Mouse (Mus musculus) retina, postnatal 1 day (tissue): Measurements from ENCODE around the gene Aamdc.

Experiments
- DNase-seq: peaks from one replicate; pipeline ENCODE4 v3.0.0-alpha.2; 2012

Aamdc gene

DNA sequence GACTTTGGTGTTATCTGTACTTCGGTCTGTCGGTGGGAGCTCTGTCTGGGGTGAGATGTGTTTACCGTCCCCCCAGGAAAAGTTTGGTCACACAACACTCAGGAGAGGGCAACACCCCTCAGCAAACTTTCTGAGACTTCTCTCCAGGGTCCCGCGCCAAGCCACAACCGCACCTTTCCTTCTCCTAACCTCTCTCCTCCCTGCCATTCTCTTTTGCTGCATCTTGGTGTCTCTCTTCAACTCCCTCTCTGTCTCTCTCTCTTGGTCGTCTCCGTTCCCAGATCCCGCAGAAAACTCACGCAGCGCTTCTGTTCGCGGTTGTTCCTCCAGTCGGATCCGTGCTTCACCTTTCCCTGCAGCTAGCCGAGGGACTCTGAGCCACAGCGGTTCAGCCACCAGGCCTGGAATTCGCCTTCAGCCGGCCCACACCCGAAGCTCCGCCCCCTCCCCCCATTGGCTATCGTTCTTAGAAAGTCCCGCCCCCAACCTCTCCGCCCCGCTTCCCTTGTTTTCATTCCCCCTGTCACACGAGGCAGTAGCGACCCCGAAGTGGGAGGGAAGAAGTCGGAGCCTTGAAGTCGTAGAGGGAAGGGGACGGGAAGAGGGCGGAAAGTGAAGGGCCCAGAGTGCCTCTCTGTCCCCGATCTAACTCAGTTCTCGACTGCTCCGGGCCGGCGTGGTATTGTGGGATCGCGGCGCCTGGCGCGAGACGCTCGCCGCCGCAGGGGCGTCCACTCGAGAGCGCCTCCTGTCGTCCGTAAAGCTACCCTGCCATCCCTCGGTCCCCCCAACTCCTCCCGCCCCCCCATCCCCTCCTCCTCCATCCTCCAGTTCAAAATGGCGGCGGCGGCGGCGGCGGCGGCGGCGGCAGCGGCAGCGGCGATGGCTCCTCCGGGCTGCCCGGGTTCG, at the start of gene Aamdc, which contains the start of gene Rsf1:
TSS of gene Aamdc (minus strand) at position 431 of the 909 bp plus-strand sequence.
TSS of gene Rsf1 (plus strand) at position 823 of the 909 bp plus-strand sequence.
- DNase-seq, result peak; percentile 99

DNA sequence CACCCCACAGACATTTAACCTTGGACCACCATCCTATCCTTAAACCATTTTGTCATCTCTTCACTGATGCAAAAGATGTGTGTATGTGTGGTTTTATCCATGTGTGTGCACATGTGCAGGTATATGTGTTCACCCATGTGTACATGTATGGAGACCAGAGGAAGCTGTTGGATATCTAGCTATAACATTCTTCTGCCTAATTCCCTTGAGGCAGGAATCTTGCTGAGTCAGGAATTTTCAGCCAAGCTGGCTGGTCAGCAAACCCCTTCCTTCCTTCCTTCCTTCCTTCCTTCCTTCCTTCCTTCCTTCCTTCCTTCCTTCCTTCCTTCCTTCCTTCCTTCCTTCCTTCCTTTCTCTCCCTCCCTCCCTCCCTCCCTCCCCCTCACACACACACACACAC, 44.1 kb upstream of the Aamdc start:
- DNase-seq, result no peak

DNA sequence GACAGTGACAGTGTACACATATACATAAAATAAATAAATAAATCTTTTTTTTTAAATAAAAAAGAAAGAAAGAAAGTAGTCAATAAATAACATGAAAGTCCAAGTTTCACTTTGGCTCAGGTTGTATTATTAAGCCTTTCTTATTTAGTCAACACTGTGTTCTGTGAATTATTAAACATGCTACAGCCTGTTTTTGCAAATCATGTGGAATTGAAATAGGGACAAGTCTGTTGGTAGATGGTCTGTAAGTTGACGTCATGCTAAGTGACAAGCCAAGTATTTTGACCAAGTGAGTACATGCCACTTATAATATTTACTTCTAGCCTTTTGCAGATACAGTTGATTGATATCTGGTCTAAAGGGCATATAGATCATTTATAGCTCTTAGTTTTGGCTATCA, 43.4 kb upstream of the Aamdc start:
- DNase-seq, result no peak

DNA sequence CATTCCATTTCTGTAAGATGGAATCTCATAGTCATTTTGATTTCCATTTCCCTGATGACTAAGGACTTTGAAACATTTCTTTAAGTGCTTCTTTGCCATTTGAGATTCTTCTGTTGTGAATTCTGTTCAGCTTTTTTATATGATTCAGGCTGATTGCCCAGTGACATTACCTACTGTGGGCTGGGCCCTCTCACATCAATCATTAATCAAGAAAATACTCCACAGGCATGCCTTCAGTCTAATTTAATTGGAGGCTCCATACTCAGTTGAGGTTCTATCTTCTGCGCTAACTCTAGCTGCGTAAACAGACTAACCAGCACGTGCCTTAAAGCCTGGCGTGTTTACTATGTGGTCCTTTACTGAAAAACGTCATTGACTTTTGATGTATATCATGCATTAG, 42.0 kb upstream of the Aamdc start:
- no peak for DNase-seq

DNA sequence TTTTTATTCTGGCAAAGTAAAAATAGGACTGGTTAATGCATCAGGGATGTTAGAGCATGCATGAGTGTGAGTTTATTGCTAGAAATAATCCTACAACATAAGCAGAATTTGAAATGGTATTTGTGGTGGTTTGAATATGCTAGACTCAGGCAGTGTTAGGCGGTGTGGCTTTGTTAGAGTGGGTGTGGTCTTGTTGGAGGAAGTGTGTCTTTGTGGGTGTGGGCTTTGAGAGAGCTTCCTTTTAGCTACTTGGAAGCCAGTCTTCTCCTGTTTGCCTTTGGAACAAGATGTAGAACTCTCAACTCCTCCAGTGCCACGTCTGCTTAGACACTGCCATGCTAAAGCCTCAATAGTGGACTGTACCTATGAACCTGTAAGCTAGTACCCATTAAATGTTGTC, 19.3 kb upstream of the Aamdc start:
- no peak for DNase-seq

DNA sequence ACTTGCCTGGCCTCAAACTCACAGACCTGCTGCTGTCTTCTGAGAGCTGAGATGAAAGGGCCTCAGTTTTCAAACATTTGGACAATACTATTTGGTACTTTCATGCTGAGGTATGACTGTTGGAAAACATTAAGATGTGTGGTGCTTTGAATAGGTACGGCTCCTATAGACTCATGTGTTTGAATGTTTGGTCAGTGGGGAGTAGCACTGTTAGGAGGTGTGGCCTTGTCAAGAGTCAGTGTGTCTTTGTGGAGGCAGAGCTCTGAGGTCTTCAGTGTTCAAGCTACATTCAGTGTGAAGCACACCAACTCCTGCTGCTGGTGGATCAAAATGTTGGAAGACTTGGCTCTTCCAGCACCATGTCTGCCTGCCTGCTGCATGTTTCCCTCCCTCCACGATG, 14.2 kb upstream of the Aamdc start:
- DNase-seq, result no peak

DNA sequence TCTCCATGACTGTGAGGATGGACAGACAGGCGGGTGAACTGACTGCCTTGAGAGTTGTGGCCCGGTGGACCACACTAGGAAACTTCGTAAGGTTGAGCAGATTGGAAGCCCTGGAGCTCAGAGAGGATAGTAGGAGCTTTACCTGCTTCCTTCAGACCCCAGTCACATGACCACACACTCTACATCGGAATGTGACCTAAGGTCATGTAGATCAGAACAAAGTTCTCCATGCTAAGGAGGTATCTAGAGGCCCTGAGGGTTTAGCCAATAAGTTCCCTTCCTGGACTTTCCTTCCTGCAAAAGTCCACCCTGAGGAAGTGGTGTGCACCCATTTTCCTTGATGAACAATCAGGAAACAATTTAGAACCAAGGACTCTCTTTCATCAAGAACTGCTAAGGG, 13.1 kb upstream of the Aamdc start:
- no peak for DNase-seq

DNA sequence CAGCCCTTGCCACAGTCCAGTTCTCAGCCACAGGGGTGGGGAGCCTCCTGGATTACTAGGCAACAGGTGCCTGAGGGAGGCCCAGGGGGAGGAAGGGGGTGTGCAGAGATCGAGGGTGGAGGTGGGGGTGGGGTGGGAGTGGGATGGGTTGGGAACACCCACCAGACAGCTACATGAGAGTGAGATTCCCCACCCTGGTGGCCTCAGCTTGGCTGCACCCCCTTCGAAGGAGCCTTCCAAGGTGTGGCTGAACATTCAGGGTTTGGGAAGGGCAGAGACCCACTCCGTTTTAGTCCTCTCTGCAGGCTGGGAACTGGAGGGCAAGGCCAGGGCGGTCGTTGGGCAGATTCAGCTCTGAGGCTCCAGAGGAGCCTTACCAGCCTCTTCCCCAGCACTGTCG, 12.0 kb upstream of the Aamdc start:
- DNase-seq, result peak; percentile 20

DNA sequence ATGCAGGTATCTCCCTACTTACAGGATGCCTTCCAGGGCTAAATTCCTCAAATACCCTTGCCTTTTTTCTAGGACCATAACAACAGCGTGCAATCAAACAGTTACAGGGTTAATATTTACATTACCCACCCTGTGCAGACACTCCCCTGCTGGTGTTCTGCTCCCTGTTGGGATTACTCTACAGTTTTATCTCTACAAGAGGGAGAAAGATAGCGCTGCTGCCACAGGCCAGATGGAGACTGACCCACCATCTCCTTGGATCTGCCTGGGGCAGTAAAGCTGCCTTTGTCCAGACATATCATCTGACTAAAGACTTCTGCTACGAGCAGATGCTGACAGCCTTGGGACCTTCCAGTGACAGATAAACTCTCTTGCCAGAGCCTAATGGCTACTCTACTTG, 11.2 kb upstream of the Aamdc start:
- peak; percentile 48 for DNase-seq

DNA sequence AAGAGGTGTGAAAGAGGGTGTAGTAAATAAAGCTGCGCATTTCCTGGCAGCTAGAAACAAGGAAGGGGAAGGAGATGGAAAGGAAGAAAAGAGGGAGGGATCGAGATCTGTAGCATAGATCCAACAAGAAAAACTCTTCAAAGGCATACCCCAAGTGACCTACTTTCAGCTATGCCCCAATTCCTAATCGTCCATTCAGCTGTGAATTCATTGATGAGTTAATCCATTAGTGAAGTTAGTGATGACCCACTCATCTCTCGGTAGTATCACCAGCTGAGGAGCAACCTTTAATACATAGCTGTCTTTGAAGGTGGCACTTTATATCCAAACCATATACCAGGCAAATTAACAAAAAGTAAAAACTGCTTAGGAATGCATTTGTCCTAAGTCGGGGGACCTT, 9.2 kb upstream of the Aamdc start:
- peak; percentile 62 for DNase-seq

DNA sequence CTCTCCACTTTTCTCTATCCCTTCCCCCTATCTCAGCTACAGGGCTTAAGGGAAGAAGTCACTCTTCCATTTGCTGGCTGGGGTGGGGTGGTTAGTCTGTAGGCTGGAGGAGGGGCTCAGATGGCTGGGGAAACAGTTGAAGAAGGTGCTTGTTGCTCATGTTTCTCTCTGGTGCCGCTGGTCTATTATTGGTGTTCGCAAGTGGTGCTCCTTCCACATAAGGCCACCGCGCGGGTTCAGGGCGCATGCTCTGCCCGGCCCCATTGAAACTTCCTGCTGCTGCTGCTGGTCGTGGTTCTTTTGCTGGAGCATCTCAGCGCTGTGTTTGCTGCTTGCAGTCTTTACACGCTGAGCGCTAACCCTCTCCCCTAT, 1.5 kb upstream of the Aamdc start:
- peak; percentile 87 for DNase-seq

DNA sequence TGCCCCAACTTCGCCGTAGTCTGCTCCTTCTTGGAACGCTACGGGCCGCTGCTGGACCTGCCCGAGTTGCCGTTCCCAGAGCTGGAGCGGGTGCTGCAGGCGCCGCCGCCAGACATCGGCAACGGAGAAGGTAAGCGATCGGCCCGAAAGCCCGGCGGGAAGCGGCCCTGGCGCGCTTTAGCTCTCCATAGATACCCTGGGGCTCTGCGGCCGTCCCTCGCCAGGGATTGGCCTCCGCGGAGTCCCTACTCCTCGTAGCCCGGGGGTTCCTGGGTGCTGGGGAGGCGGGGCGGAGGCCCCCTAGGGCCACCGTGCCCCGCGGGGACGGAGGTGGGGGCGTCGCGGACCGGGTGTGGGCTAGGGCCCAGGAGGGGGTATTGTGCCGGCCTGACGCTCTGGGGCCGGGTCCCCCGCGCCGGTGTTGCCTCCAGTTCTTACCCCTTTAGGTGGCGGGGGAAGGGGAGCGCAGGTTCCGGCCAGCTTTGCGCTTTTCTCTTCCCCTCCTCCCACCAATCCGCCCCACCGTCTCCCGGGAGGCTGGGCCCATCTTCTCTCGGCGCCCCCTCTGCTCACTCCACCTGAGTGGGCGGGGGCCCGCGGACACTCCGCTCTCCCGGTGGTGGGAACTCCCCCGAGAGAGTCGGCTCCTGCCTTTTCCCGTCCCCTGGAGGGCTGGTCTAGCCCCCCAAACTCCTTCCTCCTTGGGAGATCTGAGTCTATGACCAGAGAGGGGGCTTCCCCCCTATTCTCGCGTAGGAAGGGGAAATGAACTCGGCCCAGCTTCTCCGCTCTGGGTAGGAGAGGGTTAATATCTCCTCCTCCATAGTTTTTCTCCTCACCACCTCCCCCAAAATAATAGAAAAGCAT, 912 bp upstream of the Aamdc start:
- peak; percentile 61 for DNase-seq

DNA sequence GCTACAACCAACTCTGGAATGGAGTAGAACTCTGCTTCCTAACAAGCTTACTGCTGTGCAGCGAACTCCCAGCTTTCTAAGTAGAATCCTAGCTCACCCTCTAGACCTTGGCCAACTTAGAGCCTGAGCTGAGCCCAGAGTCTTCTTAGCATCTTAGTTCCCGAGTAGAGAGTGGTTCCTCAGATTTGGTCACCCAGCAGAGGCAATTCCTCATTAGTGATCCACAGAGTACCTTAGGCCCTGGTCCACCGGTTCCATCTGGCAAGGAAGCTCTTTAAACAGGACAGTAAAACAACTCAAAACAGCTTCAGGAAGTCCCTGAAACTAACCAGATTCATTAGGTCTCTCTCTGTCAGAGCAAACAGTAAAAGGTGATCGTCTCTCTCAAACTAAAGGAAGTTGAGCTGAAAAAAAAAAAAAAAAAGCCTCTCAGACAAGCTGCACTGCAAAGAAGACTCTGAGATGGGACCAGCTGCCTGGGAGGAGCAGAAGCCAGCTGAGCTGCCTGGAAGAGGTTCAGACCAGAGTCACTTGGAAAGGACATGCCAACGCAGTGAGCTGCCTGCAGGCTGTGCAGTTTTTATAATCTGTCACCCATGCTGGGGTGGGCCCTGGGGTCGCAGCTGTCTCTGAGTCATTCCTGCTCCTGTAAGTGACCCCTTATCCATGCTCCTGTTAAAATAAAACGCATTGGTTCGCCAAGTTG, 783 bp downstream of the Aamdc start:
- peak; percentile 40 for DNase-seq

DNA sequence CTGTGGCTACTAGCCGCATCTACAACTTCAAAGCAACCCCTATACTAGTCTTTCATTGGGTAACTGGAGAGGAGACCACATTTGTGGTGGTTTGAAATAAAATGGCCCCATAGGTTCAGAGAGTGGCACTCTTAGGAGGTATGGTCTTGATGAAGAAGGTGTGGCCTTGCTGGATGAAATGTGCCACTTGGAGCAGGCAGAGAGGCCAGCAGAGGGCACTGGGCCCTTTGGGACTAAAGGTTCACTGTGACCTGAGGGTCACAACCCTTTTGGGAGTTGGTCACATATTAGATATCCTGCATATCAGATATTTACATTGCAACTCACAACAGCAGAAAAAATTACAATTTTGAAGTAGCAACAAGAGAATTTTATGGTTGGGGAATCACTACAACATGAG, 8.9 kb downstream of the Aamdc start:
- no peak for DNase-seq

DNA sequence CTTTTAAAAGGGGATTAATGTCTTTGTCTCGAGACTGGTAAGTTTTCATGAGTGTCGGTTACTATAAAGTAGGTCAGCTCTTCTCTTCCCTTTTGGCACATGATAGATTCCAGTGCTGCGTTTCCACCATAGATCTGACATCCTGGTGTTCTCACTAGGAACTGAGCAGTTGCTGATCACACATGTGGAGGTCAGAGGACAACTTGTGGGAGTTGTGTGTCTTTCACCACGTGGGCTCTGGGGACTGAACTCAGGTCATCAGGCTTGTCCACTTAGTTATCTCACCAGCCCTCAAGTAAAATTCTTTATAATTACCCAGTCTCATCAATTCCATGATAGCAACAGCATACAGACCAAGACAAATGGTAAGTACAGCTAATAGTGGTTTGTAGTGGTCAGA, 9.9 kb downstream of the Aamdc start:
- no peak for DNase-seq

DNA sequence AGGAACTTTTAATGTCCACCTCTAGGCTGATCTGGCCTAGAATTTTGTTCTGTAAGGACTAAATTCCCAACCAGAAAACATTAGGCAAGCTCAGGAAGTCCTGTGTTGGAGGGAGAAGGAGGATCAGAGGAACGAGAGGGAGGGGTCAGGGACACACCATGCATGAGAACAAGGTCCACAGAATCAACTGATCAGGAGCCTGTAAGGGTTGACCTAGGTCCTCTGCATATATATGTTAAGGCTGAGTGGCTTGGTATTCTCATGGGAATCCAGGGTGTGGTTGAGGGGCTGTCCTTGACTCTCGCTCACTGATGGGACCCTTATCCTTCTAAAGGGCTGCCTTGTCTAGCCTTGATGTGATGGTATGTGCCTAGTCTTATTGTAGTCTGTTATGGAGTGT, 15.7 kb downstream of the Aamdc start:
- no peak for DNase-seq

DNA sequence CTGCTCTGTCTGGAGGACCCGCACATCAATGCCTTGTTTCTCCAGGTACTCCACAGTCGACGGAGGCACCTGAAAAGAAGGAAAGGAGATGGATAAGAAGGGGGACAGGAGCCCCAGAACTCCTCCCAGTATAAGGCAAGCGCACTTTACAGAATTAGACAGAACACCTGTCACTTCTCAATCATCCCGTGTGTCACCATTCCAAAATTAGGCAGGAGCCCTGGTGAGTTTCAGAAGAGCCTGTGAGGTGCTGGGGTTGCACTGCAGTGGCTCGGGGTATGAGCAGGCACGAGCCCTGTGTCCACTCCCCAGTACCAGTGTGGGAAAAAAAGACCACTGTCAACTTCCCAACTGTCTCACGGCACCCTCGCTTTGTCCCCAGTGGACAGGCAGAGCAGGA, 28.6 kb downstream of the Aamdc start:
- no peak for DNase-seq

DNA sequence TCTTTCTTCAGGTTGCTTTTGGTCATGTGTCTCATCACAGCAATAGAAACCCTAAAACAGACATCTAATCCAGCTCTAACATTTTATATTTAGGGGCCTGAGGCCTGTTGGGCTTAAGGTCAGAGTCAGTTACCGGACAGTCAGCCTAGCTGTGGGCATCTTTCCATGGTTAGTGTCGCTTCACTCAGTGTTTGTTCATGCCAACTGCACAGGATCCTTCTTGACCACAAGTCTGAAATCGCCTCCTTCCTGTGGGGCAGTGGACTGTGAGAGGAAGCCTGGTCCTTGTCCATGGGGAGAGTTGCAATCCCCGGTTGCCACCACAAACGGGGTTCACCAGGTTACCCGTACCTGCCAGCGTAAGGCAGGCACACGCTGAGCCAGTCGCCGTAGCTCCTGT, 30.0 kb downstream of the Aamdc start:
- no peak for DNase-seq

DNA sequence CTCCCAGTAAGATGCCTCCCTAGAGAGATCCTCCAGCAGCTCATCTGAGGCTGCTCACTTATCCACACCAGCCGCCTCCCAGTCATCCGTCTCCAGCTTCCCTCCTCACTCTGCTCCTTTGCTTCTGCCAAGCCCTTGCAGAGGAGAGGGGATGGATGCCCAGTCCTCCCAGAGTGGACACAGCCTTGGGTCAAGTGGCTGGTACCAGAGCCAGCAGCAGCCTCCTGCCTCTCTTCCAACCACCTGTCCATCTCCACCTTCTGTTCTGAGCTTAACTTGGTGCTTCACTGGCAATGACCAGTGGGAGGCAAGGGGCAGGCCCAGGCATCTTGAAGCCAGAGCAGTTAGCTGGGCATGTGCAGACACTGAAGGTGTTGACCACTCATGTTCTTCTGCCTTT, 32.8 kb downstream of the Aamdc start:
- DNase-seq, result no peak

DNA sequence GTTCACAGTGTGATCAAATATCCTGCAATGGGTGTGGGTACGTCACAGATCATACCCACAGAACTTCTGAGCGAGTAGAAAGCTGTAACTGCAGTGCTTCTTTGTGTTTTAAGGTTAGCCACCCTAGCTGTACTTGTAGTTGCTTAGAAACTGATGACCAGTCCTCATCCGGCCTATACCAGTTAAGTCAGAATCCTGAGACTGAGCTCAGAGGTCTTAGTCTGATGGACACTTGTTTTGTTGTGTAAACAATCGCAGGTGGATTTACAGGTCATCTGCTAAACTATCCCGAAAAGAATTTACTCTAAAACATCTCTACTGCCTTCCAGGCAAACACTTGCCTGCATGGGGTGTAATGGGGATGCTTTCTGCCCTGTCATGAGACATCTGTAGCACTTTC, 42.7 kb downstream of the Aamdc start:
- DNase-seq, result no peak

DNA sequence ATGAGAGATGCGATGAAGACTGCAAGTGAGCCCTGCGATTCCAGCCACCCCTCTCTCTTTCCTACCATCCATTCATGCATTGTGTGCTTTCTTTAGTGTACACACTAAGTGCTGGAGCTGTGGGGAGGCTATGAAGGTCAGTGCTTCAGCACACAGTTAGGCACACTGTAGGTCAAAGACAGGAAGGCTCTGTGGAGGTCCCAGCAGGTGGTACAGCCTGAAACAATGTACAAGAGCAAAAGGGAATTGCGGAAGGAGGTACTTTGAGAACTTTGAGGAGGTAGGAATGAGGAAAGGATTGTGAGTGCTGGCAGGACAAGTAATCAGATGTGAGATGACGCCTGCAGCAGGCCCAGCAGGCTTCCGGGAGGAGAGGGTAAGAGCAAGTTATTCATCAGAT, 43.8 kb downstream of the Aamdc start:
- no peak for DNase-seq

DNA sequence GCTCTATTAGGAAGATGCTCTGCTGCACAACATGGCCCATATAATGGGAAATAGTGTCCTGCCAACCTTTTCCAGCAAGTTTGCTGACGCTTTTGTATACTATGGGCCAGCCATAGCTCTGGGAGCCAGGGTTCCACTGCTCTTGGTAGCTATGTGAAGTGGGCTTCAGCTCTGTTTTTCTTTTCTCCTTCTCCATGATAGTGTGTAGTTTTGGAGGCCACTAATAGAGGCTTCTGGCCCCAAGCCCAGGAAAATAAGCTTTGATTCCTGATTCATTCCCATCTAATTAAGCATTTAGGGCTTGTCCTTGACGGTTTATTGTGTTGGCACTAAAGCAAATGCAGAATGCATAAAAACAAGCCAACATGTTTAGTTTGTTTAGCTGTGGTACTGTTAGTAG, 59.4 kb downstream of the Aamdc start:
- DNase-seq, result no peak

DNA sequence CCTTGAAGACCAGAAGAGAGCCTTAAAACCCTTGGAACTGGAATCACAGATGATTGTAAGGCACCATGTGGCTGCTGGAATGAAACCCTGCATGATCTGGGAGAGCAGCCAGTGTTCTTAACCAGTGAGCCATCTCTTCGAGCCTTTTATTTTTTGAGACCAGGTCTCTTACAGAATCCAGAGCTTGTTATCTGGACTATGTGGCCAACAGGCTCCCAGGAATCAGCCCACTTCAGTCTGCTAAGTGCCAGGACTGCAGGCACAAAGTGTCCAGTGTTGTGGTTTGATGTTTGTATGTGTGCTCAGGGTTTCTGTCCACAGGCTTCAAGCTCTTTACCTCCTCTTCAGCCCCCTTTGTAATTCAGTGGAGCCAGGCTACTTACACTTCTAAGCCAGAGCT, 64.5 kb downstream of the Aamdc start:
- no peak for DNase-seq
